Mouse (Mus musculus): ENCODE results near the gene Man1c1. TPM values are rescaled to one million over a fixed set of nuclear protein-coding genes. Genes with fewer than 3 reads are reported as not detected.

Man1c1 gene
- polyA plus RNA-seq, 1 experiment, result 93.7 TPM

DNA sequence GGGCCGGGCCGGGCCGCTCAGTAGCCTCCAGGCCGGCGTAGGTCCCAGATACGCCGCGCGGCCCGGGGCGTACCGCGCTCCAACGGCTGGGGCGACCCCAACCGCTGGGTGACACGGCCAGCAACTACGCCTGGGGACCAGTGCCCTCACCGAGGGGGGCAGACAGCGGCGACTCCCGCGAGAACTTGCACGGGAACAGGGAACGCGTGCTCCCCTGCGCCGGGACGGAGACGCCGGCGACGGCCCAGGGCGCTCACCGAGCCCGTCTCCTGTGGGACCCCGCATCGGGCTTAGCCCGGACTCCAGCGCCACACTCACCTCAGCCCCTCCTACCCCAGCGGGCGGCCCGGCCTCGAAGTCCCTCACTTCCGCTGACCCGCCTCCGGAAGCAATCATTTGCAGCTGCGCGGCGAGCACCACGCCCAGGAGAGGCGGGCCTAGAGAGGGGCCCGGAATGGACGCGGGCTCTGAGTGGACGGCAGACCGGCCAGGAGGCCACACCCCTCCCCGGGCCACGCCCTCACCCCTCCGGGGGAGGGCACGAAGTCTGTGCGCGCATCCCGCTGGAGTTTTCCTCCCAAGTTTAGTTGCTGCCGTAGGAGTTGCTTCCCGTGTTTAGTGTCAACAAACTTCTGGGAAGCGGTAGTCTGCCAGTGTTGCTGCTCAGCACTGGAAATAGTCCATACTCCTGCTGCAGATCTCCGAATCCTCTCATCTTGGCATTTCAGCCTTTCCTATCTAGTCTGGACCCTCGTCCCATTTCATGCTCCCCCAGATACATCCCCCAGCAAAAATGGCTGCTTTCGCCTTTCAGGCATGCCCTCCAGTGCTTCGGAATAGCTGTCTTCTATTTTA, 168.9 kb downstream of the Man1c1 start, which contains the start of gene Mtfr1l:
Mtfr1l (minus strand) TSS at position 456 of the 855 bp plus-strand sequence.
- Histone ChIP-seq H3K27ac (ENCODE audit: insufficient read depth, low read depth, low read length) (peak within 1 kb of the TSS; percentile 46), H3K4me1 (ENCODE audit: control insufficient read depth, insufficient read depth, low read length) (peaks cover 17% of the 10 kb centered on the region), H3K4me3 (ENCODE audit: insufficient read depth, low read length) (peak within 1 kb of the TSS; percentile 80)
- no peak for TF ChIP-seq CTCF (IDR thresholded peaks at IDR 0.05; ENCODE audit: low read depth, low read length)
- no peak for TF ChIP-seq POLR2A (IDR thresholded peaks at IDR 0.05; ENCODE audit: borderline replicate concordance, low read depth, low read length)

DNA sequence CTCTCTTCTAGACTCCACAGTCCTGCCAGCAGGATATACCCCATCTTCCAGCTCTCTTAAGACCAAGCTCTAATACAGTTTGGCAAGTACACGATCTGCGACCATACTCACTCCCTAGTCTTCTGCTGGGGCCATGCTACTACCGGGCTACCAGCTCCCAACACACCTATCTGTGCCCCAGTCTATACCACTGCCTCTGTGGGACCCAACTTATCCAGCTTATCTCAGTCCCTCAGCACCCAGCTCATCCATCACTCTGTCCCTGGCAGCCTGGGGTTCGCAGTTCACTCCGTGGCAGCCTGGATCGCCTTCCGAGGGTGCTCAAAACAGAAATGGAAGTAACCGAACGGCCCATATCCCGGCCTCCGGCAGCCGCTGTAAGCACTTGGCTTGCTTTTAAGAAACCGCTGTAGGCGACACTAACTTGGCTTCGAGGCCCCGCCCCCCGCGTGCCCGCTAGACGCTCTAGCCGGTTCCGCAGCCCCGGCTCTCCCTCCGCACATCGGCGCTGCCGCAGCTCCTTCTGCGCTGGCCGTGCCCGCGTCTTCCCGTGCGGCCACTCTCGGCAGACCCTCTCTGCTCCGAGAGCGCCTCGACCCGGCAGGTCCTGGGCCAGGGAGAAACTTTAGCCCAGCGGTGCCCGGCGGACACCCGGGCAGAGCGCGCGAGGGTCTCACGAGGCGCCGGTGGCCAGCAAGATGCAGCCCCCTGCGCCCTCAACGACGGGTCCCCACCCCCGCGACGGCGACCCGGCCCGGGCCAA, 169.8 kb downstream of the Man1c1 start:
- Histone ChIP-seq H3K27ac (ENCODE audit: insufficient read depth, low read depth, low read length) (peak overlapping the region; percentile 46), H3K4me1 (ENCODE audit: control insufficient read depth, insufficient read depth, low read length) (peaks cover 17% of the 10 kb centered on the region), H3K4me3 (ENCODE audit: insufficient read depth, low read length) (peak overlapping the region; percentile 80)
- TF ChIP-seq CTCF (IDR thresholded peaks at IDR 0.05; ENCODE audit: low read depth, low read length), result no peak

DNA sequence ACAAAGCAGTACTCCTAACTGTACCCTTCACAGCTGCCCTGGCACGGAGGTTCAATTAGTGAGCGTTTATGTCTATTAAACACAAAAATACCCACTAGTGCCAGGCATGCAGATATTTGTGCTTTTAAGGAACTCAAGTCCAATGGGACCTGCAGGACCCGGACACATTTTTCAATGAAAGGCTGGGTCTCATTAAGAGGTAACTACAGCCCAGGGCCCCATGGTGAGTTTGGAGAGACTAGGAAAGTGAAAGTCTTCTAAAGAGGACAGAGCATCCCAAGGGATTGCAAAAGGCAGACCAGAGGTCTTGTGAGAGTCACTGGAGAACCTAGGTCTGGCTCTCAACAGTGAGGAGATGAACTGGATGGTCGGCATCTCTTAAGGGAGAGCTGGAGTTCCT, 170.7 kb downstream of the Man1c1 start:
- Histone ChIP-seq H3K4me1 (ENCODE audit: control insufficient read depth, insufficient read depth, low read length) (peaks cover 17% of the 10 kb centered on the region), H3K4me3 (ENCODE audit: insufficient read depth, low read length) (no peak overlapping the region), H3K27ac (ENCODE audit: insufficient read depth, low read depth, low read length) (no peak overlapping the region)
- TF ChIP-seq POLR2A (IDR thresholded peaks at IDR 0.05; ENCODE audit: borderline replicate concordance, low read depth, low read length) (no peak), CTCF (IDR thresholded peaks at IDR 0.05; ENCODE audit: low read depth, low read length) (no peak)

DNA sequence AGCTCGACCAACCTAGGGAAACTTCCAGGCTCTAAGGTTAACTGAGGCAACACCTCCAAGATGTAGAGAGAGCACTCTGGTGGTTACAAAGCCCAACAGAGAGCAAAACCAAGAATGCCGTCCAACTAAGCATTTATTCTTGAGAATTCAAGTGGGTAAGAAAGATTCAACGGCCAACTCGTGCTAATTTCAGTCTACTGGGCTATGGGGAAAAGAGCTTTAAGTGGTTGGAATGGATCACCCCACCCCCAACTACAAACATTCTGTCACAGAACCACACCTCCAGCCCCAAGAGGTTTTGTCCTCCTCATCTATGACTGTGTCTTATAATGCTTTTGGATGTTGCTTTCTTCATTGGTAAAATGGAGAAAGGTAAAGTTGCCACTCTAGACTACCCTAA, 171.2 kb downstream of the Man1c1 start:
- Histone ChIP-seq H3K4me1 (ENCODE audit: control insufficient read depth, insufficient read depth, low read length) (peaks cover 17% of the 10 kb centered on the region), H3K4me3 (ENCODE audit: insufficient read depth, low read length) (no peak overlapping the region), H3K27ac (ENCODE audit: insufficient read depth, low read depth, low read length) (no peak overlapping the region)
- no peak for TF ChIP-seq CTCF (IDR thresholded peaks at IDR 0.05; ENCODE audit: low read depth, low read length)
- TF ChIP-seq POLR2A (IDR thresholded peaks at IDR 0.05; ENCODE audit: borderline replicate concordance, low read depth, low read length), result no peak

DNA sequence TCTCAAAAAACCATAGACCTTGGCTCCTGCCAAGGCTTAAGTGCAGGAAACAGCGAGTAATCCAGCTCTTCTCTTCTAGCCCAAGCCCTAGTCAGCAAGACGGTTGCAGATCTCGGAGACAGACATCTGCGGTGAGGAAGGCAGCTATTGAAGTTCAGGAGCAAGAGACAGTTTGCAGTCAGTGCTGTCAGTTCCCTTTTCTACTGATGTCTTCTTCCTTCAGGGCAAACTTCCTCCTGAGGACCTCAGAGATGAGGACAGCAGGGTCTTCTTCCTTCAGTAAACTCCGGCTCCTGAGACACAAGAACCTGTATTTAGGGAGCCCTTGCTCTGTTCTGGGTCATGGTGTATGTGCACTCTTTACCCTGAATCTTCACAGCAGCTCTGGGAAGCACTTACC, 177.9 kb downstream of the Man1c1 start:
- peaks cover 23% of the 10 kb centered on the region for H3K4me1 ChIP-seq (ENCODE audit: control insufficient read depth, insufficient read depth, low read length)
- H3K27ac ChIP-seq (ENCODE audit: insufficient read depth, low read depth, low read length), result peak overlapping the region; percentile 52
- no peak overlapping the region for H3K4me3 ChIP-seq (ENCODE audit: insufficient read depth, low read length)
- TF ChIP-seq CTCF (IDR thresholded peaks at IDR 0.05; ENCODE audit: low read depth, low read length) (no peak), POLR2A (IDR thresholded peaks at IDR 0.05; ENCODE audit: borderline replicate concordance, low read depth, low read length) (no peak)

DNA sequence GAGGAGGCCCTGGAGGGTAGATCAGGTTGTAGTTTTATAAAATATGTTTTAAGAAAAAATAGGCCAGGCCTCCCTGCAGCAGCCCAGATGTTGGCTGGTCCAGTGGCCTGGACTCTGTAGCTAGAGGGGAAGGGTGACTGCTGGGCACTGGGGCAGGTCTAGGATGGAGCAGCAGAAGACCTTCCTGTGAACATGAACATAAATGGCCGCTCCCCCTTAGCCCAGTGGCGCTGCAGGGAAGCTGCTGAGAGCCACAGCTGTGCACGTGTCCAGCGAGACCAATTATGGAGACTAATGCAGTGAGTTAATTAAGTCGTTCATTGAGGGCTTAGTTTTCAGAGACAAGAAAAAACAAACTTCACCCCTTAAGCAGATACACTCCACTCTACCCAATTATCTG, 178.3 kb downstream of the Man1c1 start:
- no peak for TF ChIP-seq CTCF (IDR thresholded peaks at IDR 0.05; ENCODE audit: low read depth, low read length)
- no peak for TF ChIP-seq POLR2A (IDR thresholded peaks at IDR 0.05; ENCODE audit: borderline replicate concordance, low read depth, low read length)
- H3K4me3 ChIP-seq (ENCODE audit: insufficient read depth, low read length), result no peak overlapping the region
- peak overlapping the region; percentile 52 for H3K27ac ChIP-seq (ENCODE audit: insufficient read depth, low read depth, low read length)
- peaks cover 23% of the 10 kb centered on the region for H3K4me1 ChIP-seq (ENCODE audit: control insufficient read depth, insufficient read depth, low read length)

DNA sequence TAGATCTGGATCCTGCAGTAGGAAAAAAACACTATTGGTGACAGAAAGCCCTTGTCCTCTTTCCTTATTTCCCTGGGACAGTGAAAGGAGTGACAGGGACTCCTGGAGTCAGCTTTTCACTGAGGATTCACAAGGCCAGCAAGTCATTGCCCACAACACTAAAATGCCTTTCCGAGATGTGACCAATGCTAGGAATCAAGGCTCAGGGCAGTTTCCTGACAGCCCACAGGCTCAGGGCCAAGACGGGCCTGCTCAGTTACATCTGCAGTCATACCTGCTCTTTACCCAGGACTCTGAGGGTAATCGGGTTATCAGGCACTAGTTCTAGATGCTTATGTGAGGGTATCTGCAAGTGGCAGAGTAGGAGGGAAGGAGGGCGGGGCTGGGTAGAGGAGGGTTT, 180.6 kb downstream of the Man1c1 start:
- TF ChIP-seq CTCF (IDR thresholded peaks at IDR 0.05; ENCODE audit: low read depth, low read length) (no peak), POLR2A (IDR thresholded peaks at IDR 0.05; ENCODE audit: borderline replicate concordance, low read depth, low read length) (no peak)
- H3K4me3 ChIP-seq (ENCODE audit: insufficient read depth, low read length), result no peak overlapping the region
- peaks cover 23% of the 10 kb centered on the region for H3K4me1 ChIP-seq (ENCODE audit: control insufficient read depth, insufficient read depth, low read length)
- no peak overlapping the region for H3K27ac ChIP-seq (ENCODE audit: insufficient read depth, low read depth, low read length)

DNA sequence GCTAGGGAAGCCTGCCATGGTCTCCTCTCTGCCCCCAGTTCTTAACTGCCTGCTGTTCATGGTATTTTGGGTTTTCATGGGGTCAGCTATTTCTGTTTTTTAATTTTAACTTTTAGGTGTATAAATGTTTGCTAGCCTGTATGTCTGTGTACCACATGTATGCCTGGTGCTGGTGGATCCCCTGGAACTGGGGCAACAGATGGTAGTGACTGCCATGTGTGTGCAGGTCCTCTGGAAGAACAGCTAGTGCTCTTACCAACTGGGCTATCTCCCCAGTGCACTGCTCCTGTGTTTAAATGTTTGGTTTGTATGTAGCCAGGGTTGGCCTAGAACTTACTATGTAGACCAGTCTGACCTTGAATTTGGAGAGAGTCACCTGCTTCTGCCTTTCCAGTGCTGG, 184.8 kb downstream of the Man1c1 start:
- no peak overlapping the region for H3K27ac ChIP-seq (ENCODE audit: insufficient read depth, low read depth, low read length)
- H3K4me3 ChIP-seq (ENCODE audit: insufficient read depth, low read length), result no peak overlapping the region
- TF ChIP-seq POLR2A (IDR thresholded peaks at IDR 0.05; ENCODE audit: borderline replicate concordance, low read depth, low read length) (no peak), CTCF (IDR thresholded peaks at IDR 0.05; ENCODE audit: low read depth, low read length) (no peak)
- H3K4me1 ChIP-seq (ENCODE audit: control insufficient read depth, insufficient read depth, low read length), result peaks cover 34% of the 10 kb centered on the region

DNA sequence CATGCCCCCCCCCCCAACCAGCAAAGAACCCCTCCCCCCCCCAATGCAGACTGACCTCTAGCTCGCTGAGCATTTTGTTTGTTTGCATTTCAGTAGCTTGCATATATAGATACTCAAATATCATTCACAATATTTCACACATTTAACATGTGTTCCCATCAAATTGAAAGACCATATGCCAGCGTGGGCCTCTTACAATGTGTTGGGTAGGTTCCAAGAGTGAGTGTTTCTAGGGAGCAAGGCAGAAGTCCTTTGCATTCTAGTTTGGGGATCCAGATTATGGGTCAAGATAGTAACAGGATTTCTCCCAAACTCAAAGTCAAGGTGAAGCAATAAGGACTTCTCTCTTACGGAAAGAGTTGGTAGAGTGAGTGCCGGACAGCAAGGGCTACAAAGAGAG, 185.5 kb downstream of the Man1c1 start:
- no peak overlapping the region for H3K4me3 ChIP-seq (ENCODE audit: insufficient read depth, low read length)
- H3K27ac ChIP-seq (ENCODE audit: insufficient read depth, low read depth, low read length), result no peak overlapping the region
- TF ChIP-seq CTCF (IDR thresholded peaks at IDR 0.05; ENCODE audit: low read depth, low read length) (no peak), POLR2A (IDR thresholded peaks at IDR 0.05; ENCODE audit: borderline replicate concordance, low read depth, low read length) (no peak)
- peaks cover 37% of the 10 kb centered on the region for H3K4me1 ChIP-seq (ENCODE audit: control insufficient read depth, insufficient read depth, low read length)

DNA sequence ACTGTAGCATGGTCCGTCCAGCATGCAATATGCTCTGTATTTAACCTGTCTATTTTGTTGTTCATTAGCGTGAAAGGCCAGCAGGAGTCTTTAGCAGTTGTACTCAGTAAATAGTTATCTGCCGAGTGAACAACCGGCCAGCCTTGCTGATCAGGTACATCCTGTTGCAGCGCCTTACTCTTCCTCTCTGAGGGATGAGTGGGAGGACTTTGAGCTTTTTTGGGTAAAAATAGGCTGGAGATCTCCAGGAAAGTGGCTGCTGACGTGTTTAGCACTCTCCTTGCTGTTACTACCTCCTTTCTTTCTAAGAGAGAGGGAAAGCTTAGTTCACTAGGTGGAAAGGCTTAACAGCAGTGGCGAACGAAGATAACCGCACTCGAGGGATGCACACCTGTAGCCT, 186.4 kb downstream of the Man1c1 start:
- no peak for TF ChIP-seq POLR2A (IDR thresholded peaks at IDR 0.05; ENCODE audit: borderline replicate concordance, low read depth, low read length)
- TF ChIP-seq CTCF (IDR thresholded peaks at IDR 0.05; ENCODE audit: low read depth, low read length), result no peak
- Histone ChIP-seq H3K27ac (ENCODE audit: insufficient read depth, low read depth, low read length) (no peak overlapping the region), H3K4me1 (ENCODE audit: control insufficient read depth, insufficient read depth, low read length) (peaks cover 40% of the 10 kb centered on the region), H3K4me3 (ENCODE audit: insufficient read depth, low read length) (no peak overlapping the region)

Measured in bone marrow macrophage, adult 2 months (primary cell).